Mouse (Mus musculus): ENCODE measurements around the gene Lancl1.

- no peak for TF ChIP-seq POLR2AphosphoS5 (IDR thresholded peaks at IDR 0.05; ENCODE audit: borderline replicate concordance, low read depth, low read length)
- no peak for TF ChIP-seq POLR2A (IDR thresholded peaks at IDR 0.05; ENCODE audit: control insufficient read depth in 1 of 2, insufficient read depth in 1 of 2, low read depth in 1 of 2, low read length in 2 of 2, poor library complexity in 1 of 2)
These were observed 40.5 kb downstream of the Lancl1 start for GRCm38 (mm10) chr1:66998188-66998587.

Data from MEL (cell line).